Mouse (Mus musculus) c-Kit-positive CD71-positive TER-119-positive erythroid progenitor cells, embryonic 14.5 days (primary cell): ENCODE results near the gene Stk32b.

ENCODE experiments used
- DNase-seq: peaks from one replicate; pipeline ENCODE4 v3.0.0-alpha.2; 2013; ENCODE audit warnings: low spot score

Stk32b gene

DNA sequence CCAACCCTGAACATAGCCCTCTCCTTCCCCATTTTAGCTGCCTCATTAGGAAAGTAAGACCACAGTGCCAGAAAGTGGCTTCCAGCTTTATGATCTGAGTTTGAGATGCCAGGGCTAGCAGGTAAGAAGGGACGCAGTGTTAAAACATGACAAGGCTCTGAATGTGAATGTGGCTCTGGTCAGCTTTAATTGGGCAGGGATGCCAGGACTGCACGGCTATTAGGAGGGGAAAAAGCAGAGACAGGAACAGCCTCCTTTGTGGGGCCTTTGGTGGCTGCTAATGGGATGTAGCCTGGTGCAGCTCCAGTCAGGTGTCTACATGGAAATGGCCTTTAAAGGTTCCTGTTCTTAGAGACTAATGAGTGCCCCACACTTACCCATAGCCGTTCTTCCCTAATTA is 52.0 kb downstream of the Stk32b start:
- no peak for DNase-seq

DNA sequence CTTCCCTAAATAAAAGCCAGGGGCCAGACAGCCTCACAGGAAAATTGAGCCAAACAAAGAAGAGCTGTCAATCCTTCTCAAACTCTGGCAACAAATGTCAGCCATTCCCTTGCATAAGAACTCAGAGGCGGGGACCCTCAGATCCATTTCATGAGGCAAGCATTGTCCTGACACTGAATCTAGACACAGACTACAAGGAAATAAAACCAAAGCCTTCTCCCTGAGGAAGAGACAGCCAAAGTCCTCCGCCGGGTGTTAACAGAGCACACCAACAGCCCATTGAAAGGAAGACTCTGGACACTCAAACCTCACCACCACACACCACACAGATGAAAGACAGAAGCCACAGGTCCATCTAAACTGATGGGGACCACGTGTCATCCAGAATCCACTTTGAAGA is 57.8 kb downstream of the Stk32b start:
- DNase-seq, result no peak

DNA sequence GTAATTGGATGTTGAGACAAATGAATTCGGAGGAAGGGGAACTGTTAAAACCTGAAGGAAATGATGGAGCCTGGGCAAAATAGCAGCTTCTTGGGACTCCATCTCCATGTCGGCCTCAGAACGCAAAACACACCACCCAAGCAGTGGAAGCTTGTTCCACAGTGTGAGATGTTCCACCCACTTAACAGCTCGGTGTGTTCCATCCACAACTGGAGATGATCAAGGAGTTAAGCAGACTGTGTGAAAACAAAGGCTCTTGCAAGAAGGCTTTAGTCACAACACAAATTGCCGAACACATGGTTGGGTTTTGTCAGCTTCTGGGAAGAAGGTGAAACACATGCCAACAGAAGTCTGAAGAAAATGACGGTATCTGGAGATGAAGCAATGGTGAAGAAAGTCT is 59.2 kb downstream of the Stk32b start:
- DNase-seq, result no peak

DNA sequence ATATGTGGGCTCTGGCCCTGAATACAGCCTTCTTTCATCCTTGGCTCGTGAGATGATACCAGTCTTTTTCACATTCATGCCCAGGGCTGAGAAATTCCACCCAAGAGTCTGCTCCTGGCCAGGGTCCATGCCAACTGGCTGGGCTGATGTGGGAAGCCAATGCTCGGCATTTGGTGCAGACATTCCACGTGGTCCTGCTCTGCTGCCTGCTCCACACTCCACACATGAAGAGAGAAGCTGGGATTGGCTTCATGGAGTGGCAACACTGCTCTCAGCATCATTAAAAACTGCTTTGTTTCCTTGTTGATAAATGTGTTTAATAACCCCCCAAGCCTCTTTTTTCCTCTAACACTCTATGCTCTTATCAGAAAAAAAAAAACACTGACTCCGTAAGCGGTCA is 61.8 kb downstream of the Stk32b start:
- no peak for DNase-seq

DNA sequence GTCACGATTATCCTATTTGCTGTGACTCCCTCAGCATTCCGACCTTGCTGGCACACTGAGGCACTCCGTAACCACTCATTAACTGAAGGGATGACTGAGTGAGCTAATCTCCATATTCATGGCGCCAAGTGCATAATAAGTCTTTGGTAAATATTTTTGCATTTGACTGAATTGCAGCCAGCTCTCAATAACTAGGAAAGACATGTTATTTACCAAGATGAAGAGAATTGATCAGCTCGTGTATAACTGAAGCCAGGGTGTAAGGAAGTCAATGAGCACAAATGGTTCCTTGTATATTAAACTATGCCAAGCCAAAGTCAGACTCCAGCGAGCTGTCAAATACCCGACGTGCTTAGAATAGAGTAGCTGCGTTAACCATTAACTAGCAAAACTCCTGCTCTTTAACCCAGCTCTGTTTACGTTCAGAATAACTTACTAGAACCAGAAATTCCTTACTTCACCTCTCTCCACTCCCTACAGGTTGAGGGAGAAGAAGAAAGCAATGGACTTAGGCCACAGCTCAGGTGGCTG is 66.2 kb downstream of the Stk32b start:
- DNase-seq, result no peak

DNA sequence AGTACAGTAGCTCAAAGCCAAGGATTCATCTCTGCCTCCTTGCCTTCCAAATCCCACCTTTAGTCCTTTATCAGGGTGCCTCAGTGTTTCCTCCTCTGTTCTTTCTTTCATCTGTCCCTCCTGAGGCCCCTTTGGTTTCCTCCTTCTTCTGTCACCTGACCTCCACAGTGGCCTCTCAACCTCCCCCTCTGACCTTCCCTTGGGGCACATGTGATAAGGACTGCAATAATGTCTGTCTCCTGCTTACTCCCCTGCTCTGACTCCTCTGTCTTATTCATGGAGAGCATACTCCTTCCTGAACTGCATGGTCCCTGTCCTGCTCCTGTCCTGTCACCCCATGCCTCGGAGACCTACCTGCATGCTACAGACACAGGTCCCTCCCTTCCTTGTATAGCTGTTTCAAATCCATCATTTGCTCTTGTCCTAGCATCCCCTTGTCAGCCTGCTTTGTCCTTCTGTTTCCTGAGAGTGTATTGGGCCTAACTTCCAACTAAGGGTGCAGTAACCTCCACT is 66.8 kb downstream of the Stk32b start:
- DNase-seq, result no peak

DNA sequence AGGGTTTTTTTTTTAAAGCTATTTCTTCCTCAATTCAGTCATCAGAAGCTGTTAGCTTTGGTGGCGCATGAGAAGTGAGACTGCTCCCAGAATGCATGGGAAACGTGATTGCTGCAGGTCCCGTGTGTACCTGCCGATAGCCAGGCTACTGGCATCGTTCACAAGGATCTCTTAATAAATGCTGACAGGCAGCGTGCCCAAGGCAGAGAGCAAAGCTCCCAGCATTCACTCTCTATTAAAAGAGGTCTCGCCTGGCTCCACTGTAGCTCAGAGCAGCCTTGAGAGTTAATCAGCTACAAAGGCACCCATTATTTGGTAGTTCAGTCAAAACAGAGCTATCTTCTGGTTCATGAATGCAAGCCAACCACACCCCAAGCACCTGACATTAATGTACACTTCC is 72.9 kb downstream of the Stk32b start:
- no peak for DNase-seq

DNA sequence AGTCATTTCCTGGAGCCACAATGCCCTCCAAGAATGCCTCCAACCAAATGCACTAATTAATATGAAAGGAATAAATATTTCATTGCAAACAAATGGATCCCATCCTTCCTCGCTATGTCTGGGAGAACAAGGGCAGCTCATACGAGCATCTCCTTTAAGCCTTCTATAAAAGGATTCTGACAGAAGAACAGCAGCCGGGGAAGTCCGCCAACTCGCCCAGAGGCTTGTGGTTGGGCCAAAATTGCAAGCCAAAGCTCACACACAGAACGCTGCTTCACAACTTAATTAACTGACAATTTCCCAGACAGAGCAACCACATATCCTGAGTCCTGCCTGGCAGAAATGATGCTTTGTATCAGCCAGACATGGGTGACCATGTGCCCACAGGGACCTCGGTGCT is 74.5 kb downstream of the Stk32b start:
- DNase-seq, result no peak

DNA sequence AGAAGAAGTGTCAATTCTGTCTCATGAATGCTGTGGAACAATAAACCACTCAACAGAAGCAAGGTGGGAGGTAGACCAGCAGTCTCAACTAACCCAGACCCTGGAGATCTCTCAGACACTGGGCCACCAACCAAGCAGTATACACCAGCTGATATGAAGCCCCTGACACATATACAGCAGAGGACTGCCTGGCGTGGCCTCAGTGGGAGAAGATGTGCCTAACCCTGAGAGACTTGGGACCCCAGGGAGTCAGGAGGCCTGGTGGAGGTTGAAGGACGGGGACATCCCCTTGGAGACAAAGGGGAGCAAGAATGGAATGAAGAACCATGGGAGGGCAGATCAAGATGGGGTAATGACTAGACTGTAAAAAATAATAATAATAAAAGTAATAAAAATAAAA is 82.2 kb downstream of the Stk32b start:
- no peak for DNase-seq

DNA sequence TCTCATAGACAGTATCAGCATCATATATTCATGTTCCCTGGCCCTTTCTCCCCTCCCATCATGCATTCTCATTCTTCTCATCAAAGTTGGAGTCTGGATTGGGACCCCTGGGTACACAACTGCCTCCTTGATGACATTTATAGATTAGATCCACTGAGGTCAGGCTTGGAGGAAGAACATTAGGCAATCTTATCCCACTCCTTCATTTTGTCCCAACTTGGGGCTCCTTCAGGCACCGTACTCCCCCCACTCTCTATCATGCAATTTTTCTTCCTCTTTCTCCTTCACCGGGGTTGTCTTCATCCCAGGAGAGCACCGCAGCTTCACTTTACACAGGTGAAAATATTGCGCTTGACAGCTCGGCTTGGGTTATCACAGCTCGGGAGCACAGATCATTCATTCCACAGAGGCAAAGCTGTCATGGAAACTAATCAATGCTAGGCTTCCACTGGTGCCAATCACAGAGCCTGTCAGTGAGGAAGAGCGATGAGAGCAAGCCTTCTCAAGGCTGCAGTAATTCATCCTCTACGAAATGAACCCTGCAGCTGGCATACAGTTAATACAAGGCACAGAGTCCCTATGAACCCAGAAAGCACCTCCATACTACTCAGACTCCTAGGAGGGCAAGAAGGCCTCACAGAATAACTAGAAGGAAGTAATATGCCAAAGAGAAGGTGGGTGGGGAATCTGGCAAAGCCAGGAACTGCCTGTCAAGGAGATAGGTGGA is 89.4 kb downstream of the Stk32b start:
- DNase-seq, result no peak

DNA sequence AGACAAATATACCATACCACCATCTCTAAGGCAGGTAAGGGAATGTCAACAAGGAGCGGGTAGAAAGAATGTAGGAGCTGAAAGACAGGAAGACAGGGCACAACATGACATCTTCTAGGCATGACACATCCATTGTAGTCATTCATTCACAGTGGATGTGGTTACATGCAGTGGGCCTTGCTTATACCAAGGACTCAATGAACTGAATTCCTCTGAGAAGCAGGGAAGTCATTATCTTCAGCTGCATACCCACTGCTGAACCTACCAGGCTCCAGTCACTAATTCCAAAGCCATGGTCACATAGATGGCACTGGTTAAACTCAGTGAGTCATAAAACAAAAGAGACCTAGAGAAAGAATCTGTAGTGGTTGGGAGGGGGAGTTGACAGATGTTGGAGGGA is 105.1 kb downstream of the Stk32b start:
- no peak for DNase-seq

DNA sequence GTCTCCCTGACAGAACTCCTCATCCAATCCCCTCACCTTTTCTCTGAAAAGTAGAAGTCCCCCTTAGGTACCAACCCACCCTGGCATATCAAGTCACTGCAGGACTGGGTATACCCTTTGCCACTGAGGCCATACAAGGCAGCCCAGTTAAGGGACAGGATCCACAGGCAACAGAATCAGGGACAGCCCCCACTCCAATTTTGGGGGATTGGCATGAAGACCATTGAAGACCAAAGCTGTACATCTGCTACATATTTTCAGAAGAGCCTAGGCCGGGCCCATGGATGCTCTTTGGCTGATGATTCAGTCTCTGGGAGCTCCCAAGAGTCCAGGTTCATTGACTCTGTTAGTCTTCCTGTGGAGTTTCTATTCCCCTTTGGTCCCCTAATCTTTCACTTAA is 117.4 kb downstream of the Stk32b start:
- no peak for DNase-seq

DNA sequence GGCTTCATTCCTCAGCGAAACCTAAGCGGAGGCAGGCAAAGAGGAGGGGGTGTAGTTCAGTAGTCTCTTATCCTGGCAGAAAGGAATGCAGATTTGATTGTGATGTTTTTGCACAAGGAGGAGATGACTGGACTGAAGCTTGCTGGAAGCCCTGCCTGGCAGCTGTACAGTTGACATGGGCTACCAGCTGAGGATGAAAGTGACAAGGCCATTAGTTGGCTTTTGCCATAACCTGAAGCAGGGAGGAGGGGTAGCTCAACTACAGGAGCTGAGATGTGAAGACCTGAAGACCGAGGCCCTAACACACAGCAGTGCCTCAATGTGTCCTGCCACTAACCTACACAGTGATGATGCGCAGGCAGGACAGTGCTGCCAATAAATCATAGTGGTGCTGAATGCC is 118.7 kb downstream of the Stk32b start:
- no peak for DNase-seq

DNA sequence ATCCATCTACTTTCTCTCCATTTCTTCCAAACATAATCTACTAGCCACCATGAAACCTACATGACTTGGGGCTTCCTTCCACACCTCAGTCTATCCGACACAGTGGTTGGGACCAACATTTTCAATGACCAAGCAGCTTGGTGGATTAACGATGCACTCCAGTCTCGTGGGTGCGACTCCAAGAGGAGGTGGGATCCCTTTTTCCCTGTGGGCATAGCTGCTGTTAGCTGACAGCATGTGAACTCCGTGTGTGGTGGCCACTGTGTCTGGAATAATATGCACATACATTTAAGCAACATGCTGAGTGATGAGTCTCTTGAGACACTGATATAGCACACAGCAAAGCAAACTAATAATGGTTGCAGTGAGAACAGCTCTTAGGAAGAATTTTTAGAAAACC is 124.6 kb downstream of the Stk32b start:
- DNase-seq, result no peak

DNA sequence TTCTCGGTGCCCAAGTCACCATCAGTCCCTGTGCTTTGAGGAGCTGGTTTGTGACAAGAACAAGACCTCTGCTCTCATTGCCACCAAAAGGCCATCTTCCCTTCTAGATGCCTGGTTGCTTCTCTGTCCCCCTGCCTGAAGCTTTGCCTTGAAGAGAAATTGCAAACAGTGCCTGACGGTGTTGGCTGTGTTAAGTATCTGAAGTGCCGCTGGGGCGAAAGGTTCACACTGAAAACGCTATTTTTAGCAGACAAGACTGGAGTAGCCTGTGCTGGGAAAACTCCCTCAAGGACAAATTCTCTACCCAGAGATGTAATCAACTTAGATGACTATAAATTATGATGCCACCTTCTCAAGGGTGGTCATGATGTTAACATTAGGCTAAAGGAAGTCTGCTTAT is 129.1 kb downstream of the Stk32b start:
- DNase-seq, result no peak

DNA sequence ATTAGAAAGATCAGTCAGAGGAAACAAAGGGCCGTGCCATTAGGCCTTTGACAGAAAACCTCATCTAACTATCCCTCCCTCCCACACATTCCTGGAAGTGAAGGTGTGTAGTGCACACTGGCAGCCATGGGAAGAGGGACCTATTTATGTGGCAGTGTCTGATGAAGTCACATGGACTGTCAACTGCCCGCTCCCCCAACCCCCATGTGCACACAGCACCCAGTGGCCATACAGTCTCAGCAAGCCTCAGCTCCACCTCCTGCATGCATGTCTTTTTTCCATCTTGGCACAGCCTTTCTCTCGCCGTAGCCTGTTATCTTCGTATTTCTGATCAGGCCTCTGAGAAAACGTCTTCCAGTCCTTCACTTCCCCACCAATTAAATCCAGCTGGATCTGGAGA is 130.9 kb downstream of the Stk32b start:
- no peak for DNase-seq

DNA sequence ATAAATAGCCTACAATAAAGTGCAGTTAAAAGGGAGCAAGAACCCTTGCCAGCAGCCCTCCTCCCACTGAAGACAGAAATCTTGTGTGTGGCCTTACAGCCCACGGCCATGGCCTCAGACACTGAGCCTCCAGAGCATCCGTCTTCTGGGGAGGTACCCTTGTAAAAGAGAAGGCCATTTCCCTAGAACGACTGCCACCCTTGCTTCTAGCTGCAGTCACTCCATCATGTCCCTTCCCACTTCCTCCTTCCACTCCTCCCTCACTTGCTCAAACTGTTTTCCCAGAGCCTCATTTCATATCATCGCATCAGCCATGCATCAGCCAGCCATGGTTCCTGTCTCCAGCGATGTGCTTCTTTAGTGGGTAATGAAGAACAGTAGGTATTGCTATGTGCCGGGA is 141.5 kb downstream of the Stk32b start:
- no peak for DNase-seq

DNA sequence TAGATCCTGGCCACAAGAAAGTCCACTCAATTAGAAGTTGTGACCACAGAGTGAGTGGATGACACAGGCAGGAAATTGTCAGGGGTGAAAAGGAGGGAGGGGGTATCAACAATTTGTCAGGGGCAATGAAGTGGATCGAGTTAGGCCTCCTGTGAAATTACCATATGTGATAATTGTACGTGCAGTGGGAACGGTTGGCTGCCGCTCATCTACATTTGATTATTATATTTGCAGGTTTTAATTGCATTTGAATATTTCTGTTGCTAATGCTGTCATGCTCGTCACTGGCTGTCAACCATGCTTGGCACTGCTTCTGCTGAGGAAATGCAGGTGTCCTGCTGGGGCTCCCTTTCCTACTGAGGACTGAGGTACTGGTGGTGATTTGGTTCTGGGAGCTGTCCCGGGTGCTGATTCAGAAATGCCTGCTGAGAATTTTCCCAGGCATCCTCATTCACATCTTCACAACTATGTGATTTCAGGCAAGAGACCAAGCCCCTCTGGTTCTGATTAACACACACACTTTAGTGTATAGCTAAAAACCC is 159.6 kb downstream of the Stk32b start:
- DNase-seq, result no peak

DNA sequence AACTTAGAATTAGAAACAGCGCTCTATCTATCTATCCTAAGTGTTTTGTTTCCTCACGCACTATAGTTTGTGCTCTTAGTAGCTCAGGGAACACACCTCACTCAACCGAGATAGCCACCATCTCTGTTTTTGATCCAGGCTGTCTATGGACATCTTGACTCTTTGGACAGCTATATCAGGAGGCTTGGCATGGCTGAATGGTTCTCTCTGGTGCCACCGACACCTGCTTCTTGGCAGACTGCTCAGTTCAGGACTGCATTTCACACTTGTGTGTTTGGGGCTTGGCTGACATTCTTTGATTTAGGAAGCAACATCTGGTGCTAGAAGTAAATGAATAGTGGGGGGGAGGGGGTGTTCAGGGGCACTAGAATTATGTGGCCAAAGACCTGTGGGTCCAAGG is 162.7 kb downstream of the Stk32b start:
- no peak for DNase-seq

DNA sequence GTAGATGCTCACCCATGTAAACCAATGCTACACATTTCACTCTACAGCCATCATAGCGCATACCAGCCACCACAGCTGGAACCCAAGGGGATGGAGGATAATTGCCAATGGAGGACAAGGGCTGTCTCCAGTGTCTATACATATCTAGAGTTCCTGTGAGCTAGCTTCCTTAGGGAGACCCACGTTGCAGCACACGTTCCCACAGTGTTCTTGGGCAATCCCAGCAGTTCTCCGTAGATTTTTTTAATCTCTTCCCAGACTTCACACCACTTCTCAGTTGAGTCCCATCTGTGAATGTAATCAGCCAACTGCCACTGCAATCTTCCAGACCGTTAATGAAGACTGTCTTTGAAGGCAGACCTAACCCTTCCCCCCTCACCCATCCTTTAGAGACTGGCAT is 165.3 kb downstream of the Stk32b start:
- DNase-seq, result no peak

DNA sequence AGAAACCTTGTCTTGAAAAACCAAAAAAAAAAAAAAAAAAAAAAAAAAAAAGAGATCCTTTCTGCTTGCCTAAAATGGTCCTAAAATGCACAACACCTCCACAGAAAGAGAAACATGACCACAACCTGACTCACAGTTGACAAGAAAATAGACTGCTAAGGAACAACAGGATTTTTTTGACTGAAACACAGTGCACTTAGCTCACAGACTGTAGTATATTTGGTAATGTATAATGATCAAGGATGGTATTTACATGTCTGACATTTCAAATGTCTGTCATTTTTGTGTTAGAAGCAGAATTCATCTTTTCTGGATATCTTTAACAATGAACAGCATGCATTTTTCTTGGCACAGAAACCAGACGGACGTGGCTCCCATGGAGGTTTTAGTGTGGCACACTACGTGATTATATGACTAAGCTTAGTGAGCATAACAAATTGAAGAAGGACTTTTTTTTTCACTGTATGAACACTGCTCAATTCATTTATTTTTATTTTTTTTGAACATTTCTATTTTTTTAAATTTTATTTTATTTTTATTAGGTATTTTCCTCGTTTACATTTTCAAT is 181.2 kb downstream of the Stk32b start:
- no peak for DNase-seq

DNA sequence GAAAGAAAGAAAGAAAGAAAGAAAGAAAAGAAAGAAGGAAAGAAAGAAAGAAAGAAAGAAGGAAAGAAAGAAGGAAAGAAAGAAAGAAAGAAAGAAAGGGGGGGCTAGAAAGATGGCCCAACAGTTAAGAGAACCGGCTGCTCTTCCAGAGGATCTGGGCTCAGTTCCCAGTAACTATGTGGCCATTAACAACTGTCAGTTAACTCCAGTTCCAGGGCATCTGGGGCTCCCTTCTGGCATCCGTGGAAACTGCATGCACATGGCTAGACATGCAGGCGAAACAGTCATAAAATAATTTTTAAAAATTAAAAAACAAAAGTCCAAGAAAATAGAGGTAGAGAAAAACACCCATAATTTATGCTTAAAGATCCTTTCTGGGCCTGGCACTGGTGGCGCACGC is 181.7 kb downstream of the Stk32b start:
- DNase-seq, result no peak

DNA sequence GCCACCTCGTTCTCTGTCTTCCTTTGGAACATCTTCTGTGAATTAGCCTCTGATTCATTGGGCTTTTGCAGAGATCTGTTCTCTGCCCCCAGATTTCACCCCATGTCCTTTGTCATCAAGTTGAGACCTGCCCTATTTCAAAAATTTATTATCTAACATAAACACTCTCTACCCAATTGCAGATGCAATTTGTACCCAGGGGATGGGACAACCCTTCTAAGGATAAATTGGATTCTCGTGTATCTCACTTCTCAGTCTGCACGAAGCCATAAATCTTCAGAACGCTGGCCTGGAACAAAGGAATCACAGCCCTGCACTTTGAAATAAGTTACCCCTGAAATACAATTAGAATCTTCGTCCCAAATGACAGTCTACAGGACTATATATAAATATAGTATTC is 191.6 kb downstream of the Stk32b start:
- no peak for DNase-seq

DNA sequence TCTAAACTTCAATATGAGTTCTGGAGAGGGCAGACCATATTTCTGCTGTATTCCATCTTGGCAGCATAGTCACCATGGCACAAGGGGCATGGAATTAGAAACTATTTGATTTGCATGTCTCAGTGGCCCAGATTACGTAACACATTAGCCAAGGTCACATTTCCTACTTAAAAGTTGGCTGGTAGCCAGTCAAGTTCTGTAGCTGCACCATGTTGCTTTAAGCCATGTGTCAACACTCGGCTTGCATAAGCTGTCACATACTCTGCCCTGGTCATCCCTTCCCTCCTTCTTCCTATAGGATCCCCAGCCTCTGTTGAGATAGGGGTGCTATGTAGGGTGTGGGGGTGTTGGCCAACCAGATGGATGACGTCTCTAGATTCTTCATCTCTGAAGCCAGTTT is 196.5 kb downstream of the Stk32b start:
- no peak for DNase-seq
